Mouse (Mus musculus) liver, embryonic 14.5 days (tissue): ENCODE measurements at regions not wholly inside any gene's neighbourhood (a gene's known extent, or its start where the extent isn't known, plus 50 kb on each side); places are given as distances from the start of the nearest gene placed in this dataset.

ENCODE experiments used
- ATAC-seq: fragments of 200-750 bp; cut with Nextera tagmentation; 2 replicates; pipeline ENCODE4 v1.8.0; 2017; ENCODE audit warnings: moderate number of reproducible peaks, mild to moderate bottlenecking, moderate library complexity; ENCODE audit not compliant: insufficient read depth
- DNase-seq, 3 experiments: peaks; one replicate each; pipeline ENCODE4 v3.0.0-alpha.2; 2012 to 2013; ENCODE audit warnings: low read depth in 3 of 3, low spot score in 3 of 3
- H3K27ac ChIP-seq: fragments of 300-500 bp; sonication (generic); 2 replicates; pipeline ENCODE4 v1.5.1; 2014; ENCODE audit warnings: moderate library complexity, mild to moderate bottlenecking, control low read depth, inconsistent platforms
- H3K27me3 ChIP-seq: fragments of 300-500 bp; sonication (generic); 2 replicates; pipeline ENCODE4 v1.6.1; 2014; ENCODE audit warnings: mild to moderate bottlenecking, low read length, moderate library complexity; ENCODE audit not compliant: control insufficient read depth, insufficient read depth
- H3K36me3 ChIP-seq: fragments of 300-500 bp; sonication (generic); replicated peaks from 2 replicates; pipeline ENCODE4 v1.6.1; 2014; ENCODE audit warnings: low read depth; ENCODE audit not compliant: control insufficient read depth, insufficient read depth
- H3K4me1 ChIP-seq, 2 experiments: fragments of 200-500 bp in 1 of 2; fragments of 300-500 bp in 1 of 2; sonication (generic) in 1 of 2; replicated peaks; 2 replicates each; pipeline ENCODE4 v1.6.1; 2012 to 2014; ENCODE audit warnings: antibody characterized with exemption in 1 of 2, inconsistent platforms in 1 of 2, low read length in 1 of 2; ENCODE audit not compliant: control insufficient read depth in 2 of 2, insufficient read depth in 2 of 2
- H3K4me2 ChIP-seq: fragments of 300-500 bp; sonication (generic); 2 replicates; pipeline ENCODE4 v1.6.1; 2014; ENCODE audit warnings: low read depth, mild to moderate bottlenecking, control low read depth, moderate library complexity
- H3K4me3 ChIP-seq, 2 experiments: fragments of 200-500 bp in 1 of 2; fragments of 300-500 bp in 1 of 2; sonication (generic) in 1 of 2; 2 replicates each; pipeline ENCODE4 v1.5.1; 2012 to 2014; ENCODE audit warnings: low read depth in 2 of 2, low read length in 2 of 2, mild to moderate bottlenecking in 2 of 2, control low read depth in 1 of 2, inconsistent platforms in 1 of 2, moderate library complexity in 1 of 2; ENCODE audit not compliant: insufficient read depth in 1 of 2
- H3K9ac ChIP-seq: fragments of 300-500 bp; sonication (generic); replicated peaks from 2 replicates; pipeline ENCODE4 v1.6.1; 2014; ENCODE audit warnings: mild to moderate bottlenecking, control low read depth, moderate library complexity
- H3K9me3 ChIP-seq: fragments of 300-500 bp; sonication (generic); 2 replicates; pipeline ENCODE4 v1.6.1; 2016; ENCODE audit warnings: low read length, mixed read lengths; ENCODE audit not compliant: control insufficient read depth
- CTCF ChIP-seq: IDR thresholded peaks from 2 replicates; pipeline ENCODE4 v1.5.1; 2016; ENCODE audit warnings: antibody characterized with exemption, low read depth, control low read depth
- EP300 ChIP-seq: IDR thresholded peaks from 2 replicates; pipeline ENCODE4 v1.6.1; 2016; ENCODE audit warnings: antibody characterized with exemption, low read depth
- WGBS: fragments of 180-500 bp; shearing (Covaris S2); extraction: QIAGEN DNeasy Blood & Tissue Kit; methylation state at CpG from one replicate; pipeline ENCODE4 v1.1.7; 2014; ENCODE audit not compliant: insufficient replicate concordance; 5-methylcytosine and 5-hydroxymethylcytosine counted together

GRCm38 (mm10) chrX:49387439-49387838, 76.3 kb upstream of the Arhgap36 start:
- no peak for TF ChIP-seq EP300
- TF ChIP-seq CTCF = no peak
- no peak overlapping the region for H3K4me2 ChIP-seq
- H3K4me1 ChIP-seq = no peaks in the 10 kb centered on the region
- H3K4me3 ChIP-seq = no peak overlapping the region
- DNase-seq (no peak), ATAC-seq (no peak)
- H3K27me3 ChIP-seq = no peaks in the 10 kb centered on the region
- no peaks in the 10 kb centered on the region for H3K36me3 ChIP-seq
- H3K27ac ChIP-seq = no peak overlapping the region
- H3K9me3 ChIP-seq = no peaks in the 10 kb centered on the region
- WGBS = 29% methylated on average over 7 of the region's 7 CpGs
- no peak overlapping the region for H3K9ac ChIP-seq

GRCm38 (mm10) chrX:49377067-49377466, 86.7 kb upstream of the Arhgap36 start:
- no peaks in the 10 kb centered on the region for H3K27me3 ChIP-seq
- H3K36me3 ChIP-seq = no peaks in the 10 kb centered on the region
- H3K9ac ChIP-seq = no peak overlapping the region
- no peak overlapping the region for H3K4me2 ChIP-seq
- no peaks in the 10 kb centered on the region for H3K4me1 ChIP-seq
- H3K9me3 ChIP-seq = no peaks in the 10 kb centered on the region
- TF ChIP-seq EP300 (no peak), CTCF (peak; percentile 25; the same call in 1 of the 2 replicates)
- no peak overlapping the region for H3K27ac ChIP-seq
- WGBS = 17% methylated on average over 8 of the region's 8 CpGs
- DNase-seq (peak in 1 of 3 experiments; percentile 1), ATAC-seq (no peak)
- H3K4me3 ChIP-seq = no peak overlapping the region

- no peak for ATAC-seq
- no peak overlapping the region for H3K27ac ChIP-seq
- H3K9ac ChIP-seq = no peak overlapping the region
- H3K36me3 ChIP-seq = no peaks in the 10 kb centered on the region
- DNase-seq = no peak
- no peaks in the 10 kb centered on the region for H3K4me1 ChIP-seq
- H3K27me3 ChIP-seq = no peaks in the 10 kb centered on the region
- TF ChIP-seq CTCF = no peak
- TF ChIP-seq EP300 = no peak
- no peaks in the 10 kb centered on the region for H3K9me3 ChIP-seq
- no peak overlapping the region for H3K4me3 ChIP-seq
- WGBS = 39% methylated on average over 2 of the region's 2 CpGs
- no peak overlapping the region for H3K4me2 ChIP-seq
Observed at GRCm38 (mm10) chrX:49370384-49370783, 82.3 kb upstream of the Enox2 start.

- Histone ChIP-seq H3K27ac (no peak overlapping the region), H3K9ac (no peak overlapping the region), H3K27me3 (no peaks in the 10 kb centered on the region), H3K4me2 (no peak overlapping the region), H3K9me3 (no peaks in the 10 kb centered on the region), H3K4me3 (no peak overlapping the region), H3K4me1 (no peaks in the 10 kb centered on the region), H3K36me3 (no peaks in the 10 kb centered on the region)
- ATAC-seq (no peak), DNase-seq (no peak)
- 63% methylated on average over 9 of the region's 9 CpGs for WGBS
- TF ChIP-seq EP300 (no peak), CTCF (no peak)
Observed at GRCm38 (mm10) chrX:49369404-49369803, 81.3 kb upstream of the Enox2 start.

- Histone ChIP-seq H3K27ac (no peak overlapping the region), H3K9me3 (no peaks in the 10 kb centered on the region), H3K4me1 (no peaks in the 10 kb centered on the region), H3K4me2 (no peak overlapping the region), H3K9ac (no peak overlapping the region), H3K4me3 (no peak overlapping the region), H3K27me3 (no peaks in the 10 kb centered on the region), H3K36me3 (no peaks in the 10 kb centered on the region)
- DNase-seq (no peak), ATAC-seq (no peak)
- TF ChIP-seq CTCF (no peak), EP300 (no peak)
Observed at GRCm38 (mm10) chrX:49346451-49346850, 58.4 kb upstream of the Enox2 start.
